Mouse (Mus musculus): ENCODE data around the gene Scamp4. TPM values are rescaled to one million over a fixed set of nuclear protein-coding genes. Genes with fewer than 3 reads are reported as not detected.
"Not testable (repeated sequence)": the region's sequence is repeated elsewhere in the genome, so short reads cannot be mapped to it uniquely, and the experiment has no call there.

The Scamp4 gene
- polyA plus RNA-seq, 1 experiment, result not detected

DNA sequence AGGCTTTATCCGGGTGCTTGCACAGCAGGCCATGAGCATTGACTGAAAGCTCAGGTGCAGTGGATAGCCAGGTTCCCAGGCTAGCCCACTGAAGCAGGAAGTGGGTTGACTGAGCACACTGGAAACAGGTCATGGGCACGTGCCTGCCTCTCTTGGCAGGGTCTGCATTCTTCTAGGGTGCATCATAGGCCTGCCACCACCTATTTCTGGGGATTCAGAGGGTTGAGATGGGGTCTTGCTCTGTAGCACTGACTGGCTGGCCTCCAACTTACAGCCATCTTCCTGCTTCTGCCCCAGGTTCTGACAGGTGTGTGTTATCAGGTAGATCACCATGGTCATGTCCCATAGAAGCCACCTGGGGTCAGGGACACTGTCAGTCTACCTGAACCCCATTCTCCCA, 2.3 kb downstream of the Scamp4 start:
- TF ChIP-seq CTCF (IDR thresholded peaks at IDR 0.05; ENCODE audit: insufficient read depth, low read depth, low read length) (no peak), POLR2A (IDR thresholded peaks at IDR 0.05; ENCODE audit: insufficient read depth, low read depth, low read length) (no peak)

DNA sequence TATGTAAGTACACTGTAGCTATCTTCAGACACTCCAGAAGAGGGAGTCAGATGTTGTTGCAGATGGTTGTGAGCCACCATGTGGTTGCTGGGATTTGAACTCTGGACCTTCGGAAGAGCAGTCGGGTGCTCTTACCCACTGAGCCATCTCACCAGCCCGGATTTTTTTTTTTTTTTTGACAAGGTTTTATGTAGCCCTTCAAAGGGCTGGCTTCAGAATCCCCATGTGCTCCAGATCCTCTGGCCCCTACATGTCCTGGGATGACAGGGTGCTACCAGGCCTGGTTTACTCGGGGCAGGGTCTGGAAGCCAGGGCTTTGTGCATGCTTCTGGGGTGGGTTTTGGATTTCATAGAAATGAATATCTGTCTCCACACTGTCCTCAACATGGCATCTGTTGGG, 3.0 kb downstream of the Scamp4 start, which contains the start of gene Gm49322:
Gene Gm49322 (plus strand): TSS at position 301 of the 400 bp plus-strand sequence.
- H3K27ac ChIP-seq (ENCODE audit: insufficient read depth, low read depth, low read length); H3K4me3 ChIP-seq (ENCODE audit: insufficient read depth, low read depth, low read length): not testable (repeated sequence)
- 88% methylated on average over 4 of the region's 4 CpGs for WGBS
- H3K4me1 ChIP-seq (ENCODE audit: control insufficient read depth, insufficient read depth, low read length), result peaks cover 20% of the 10 kb centered on the region

More for the DNA sequence above, 2.3 kb downstream of the Scamp4 start:
- 86% methylated on average over 2 of the region's 2 CpGs for WGBS
- peaks cover 17% of the 10 kb centered on the region for H3K4me1 ChIP-seq (ENCODE audit: control insufficient read depth, insufficient read depth, low read length)
- H3K4me3 ChIP-seq (ENCODE audit: insufficient read depth, low read depth, low read length), result no peak overlapping the region
- no peak overlapping the region for H3K27ac ChIP-seq (ENCODE audit: insufficient read depth, low read depth, low read length)

DNA sequence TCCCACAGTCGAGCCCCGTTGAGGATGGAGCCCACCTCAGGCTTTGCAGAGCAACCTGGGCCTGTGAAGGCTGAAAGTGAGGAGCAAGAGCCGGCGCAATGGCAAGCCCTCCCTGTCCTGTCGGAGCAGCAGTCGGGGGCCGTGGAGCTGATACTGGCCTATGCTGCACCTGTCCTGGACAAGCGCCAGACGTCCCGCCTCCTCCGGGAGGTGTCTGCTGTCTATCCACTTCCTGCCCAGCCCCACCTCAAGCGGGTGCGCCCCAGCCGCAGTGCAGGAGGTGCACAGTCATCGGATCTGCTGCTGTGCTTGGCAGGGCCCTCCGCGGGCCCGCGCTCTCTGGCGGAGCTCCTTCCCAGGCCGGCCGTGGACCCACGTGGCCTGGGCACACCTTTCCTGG, 3.6 kb downstream of the Scamp4 start:
- Histone ChIP-seq H3K27ac (ENCODE audit: insufficient read depth, low read depth, low read length) (no peak overlapping the region), H3K4me1 (ENCODE audit: control insufficient read depth, insufficient read depth, low read length) (peaks cover 22% of the 10 kb centered on the region), H3K4me3 (ENCODE audit: insufficient read depth, low read depth, low read length) (no peak overlapping the region)
- WGBS, result 88% methylated on average over 23 of the region's 23 CpGs
- TF ChIP-seq CTCF (IDR thresholded peaks at IDR 0.05; ENCODE audit: insufficient read depth, low read depth, low read length) (no peak), POLR2A (IDR thresholded peaks at IDR 0.05; ENCODE audit: insufficient read depth, low read depth, low read length) (no peak)

DNA sequence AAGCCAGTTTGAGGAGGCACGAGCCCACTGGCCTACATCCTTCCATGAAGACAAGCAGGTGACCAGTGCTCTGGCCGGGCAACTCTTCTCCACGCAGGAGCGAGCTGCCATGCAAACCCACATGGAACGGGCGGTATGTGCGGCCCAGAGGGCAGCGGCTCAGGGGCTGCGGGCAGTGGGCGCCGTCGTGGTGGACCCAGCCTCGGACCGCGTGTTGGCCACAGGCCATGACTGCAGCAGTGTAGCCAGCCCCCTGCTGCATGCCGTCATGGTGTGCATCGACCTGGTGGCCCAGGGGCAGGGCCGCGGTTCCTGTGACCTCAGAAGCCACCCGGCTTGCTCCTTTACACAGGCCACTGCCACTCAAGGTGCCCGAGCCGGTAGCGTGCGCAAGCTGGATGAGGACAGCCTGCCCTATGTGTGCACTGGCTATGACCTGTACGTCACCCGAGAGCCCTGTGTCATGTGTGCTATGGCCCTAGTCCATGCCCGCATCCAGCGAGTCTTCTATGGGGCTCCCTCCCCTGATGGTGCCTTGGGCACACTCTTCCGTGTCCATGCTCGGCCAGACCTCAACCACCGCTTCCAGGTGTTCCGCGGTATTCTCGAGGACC, 4.2 kb downstream of the Scamp4 start:
- WGBS, result 95% methylated on average over 34 of the region's 34 CpGs
- TF ChIP-seq POLR2A (IDR thresholded peaks at IDR 0.05; ENCODE audit: insufficient read depth, low read depth, low read length) (no peak), CTCF (IDR thresholded peaks at IDR 0.05; ENCODE audit: insufficient read depth, low read depth, low read length) (no peak)
- no peak overlapping the region for H3K27ac ChIP-seq (ENCODE audit: insufficient read depth, low read depth, low read length)
- H3K4me1 ChIP-seq (ENCODE audit: control insufficient read depth, insufficient read depth, low read length), result peaks cover 22% of the 10 kb centered on the region
- H3K4me3 ChIP-seq (ENCODE audit: insufficient read depth, low read depth, low read length), result no peak overlapping the region

DNA sequence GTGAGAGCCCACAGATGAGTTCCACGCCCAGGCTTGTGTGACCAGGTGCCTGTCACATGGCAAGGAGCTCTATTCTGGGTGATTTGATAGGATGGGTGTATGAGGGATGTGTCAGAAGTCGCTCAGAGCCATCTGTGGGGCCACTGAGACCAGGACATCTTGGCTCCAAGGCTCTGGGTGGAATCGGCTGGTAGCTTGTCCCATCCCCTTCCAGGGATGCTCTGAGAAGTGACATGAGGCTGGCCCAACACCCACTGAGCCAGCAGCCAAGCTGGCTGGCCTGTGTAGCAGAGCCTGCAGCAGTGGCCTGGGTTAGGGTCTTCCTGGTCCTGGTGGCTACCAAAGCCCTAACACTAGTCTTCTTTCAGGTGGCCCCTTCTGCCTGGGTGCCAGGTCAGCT, 5.8 kb downstream of the Scamp4 start:
- WGBS, result 87% methylated on average over 3 of the region's 3 CpGs
- Histone ChIP-seq H3K27ac (ENCODE audit: insufficient read depth, low read depth, low read length) (no peak overlapping the region), H3K4me3 (ENCODE audit: insufficient read depth, low read depth, low read length) (no peak overlapping the region), H3K4me1 (ENCODE audit: control insufficient read depth, insufficient read depth, low read length) (peaks cover 18% of the 10 kb centered on the region)
- no peak for TF ChIP-seq CTCF (IDR thresholded peaks at IDR 0.05; ENCODE audit: insufficient read depth, low read depth, low read length)
- TF ChIP-seq POLR2A (IDR thresholded peaks at IDR 0.05; ENCODE audit: insufficient read depth, low read depth, low read length), result no peak

DNA sequence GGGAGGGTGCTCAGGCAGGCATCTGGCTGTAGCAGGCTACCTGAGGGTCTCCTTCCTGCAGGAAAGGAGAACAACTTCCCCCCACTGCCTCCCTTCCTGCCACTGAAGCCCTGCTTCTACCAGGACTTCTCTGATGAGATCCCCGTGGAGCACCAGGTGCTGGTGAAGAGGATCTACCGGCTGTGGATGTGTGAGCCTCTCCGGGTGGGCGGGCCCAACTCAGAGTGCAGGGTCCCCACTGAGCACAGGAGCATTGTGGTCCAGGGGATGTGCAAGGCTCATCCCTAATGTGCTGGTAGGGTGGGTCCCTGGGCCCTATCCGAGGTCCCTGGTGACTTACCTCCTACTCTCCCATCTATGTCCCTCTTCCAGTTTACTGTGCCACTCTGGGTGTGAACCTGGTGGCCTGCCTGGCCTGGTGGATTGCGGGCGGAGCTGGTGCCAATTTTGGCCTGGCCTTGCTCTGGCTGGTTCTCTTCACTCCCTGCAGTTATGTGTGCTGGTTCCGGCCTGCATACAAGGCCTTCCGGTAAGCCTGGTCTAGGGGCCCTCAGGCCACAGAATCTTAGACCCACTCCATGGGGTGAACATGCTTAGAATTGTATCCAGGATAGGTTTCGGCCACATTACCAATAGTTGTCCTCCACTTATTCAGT, 6.7 kb downstream of the Scamp4 start:
- Histone ChIP-seq H3K4me1 (ENCODE audit: control insufficient read depth, insufficient read depth, low read length) (peaks cover 9% of the 10 kb centered on the region), H3K4me3 (ENCODE audit: insufficient read depth, low read depth, low read length) (no peak overlapping the region), H3K27ac (ENCODE audit: insufficient read depth, low read depth, low read length) (no peak overlapping the region)
- TF ChIP-seq POLR2A (IDR thresholded peaks at IDR 0.05; ENCODE audit: insufficient read depth, low read depth, low read length) (no peak), CTCF (IDR thresholded peaks at IDR 0.05; ENCODE audit: insufficient read depth, low read depth, low read length) (no peak)
- WGBS, result 91% methylated on average over 10 of the region's 10 CpGs

DNA sequence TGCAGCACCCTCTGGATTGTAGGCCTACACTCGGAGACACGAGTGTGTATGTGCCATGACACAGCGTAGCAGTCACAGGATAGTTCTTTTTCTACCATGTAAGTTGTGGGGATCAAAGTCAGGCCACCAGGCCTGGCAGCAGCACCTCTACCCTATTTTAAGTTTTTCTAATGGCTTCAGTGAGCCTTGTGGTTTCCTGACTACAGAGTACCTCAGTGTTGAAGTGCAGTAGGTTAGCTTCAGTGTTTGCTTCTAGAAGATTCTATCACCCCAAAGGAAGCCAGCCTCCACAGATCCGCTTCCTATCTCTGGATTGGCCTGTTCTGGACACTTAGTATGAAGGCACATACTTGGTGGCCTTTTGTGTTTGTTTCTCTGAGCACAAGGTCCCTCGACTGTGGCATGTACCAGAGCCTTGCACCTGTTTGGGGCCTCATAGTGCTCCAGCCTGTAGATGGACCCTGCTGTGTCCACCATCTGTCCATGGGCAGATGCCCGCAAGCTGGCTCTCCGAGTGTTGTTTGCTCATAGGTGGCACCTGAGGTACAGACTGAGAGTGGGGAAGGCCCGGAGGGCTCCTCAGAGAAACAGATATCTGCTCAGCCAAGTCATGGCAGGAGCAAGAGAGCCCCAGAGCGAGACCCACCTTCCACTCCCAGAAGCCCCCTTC, 7.6 kb downstream of the Scamp4 start:
- H3K27ac ChIP-seq (ENCODE audit: insufficient read depth, low read depth, low read length), result no peak overlapping the region
- TF ChIP-seq CTCF (IDR thresholded peaks at IDR 0.05; ENCODE audit: insufficient read depth, low read depth, low read length) (no peak), POLR2A (IDR thresholded peaks at IDR 0.05; ENCODE audit: insufficient read depth, low read depth, low read length) (no peak)
- no peak overlapping the region for H3K4me3 ChIP-seq (ENCODE audit: insufficient read depth, low read depth, low read length)
- peaks cover 5% of the 10 kb centered on the region; the same call in 1 of the 2 replicates for H3K4me1 ChIP-seq (ENCODE audit: control insufficient read depth, insufficient read depth, low read length)
- WGBS, result 90% methylated on average over 9 of the region's 9 CpGs

DNA sequence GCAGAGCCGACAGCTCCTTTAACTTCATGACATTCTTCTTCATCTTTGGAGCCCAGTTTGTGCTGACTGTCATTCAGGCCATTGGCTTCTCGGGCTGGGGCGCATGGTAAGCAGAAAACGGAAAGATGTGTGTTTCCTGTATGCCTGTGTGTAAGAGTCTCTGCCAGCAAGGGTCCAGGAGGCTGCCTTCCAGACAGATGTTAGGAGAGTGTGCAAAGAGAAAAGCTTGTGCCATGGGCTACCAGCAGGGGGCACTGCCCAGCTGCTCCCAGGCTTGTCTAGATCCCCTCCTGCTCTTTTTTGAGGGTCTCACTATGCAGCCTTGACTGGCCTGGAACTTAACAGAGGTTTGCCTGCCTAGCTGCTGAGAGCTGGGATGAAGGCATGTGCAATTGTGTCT, 8.4 kb downstream of the Scamp4 start:
- peaks cover 5% of the 10 kb centered on the region; the same call in 1 of the 2 replicates for H3K4me1 ChIP-seq (ENCODE audit: control insufficient read depth, insufficient read depth, low read length)
- WGBS, result 78% methylated on average over 4 of the region's 4 CpGs
- no peak overlapping the region for H3K4me3 ChIP-seq (ENCODE audit: insufficient read depth, low read depth, low read length)
- no peak overlapping the region for H3K27ac ChIP-seq (ENCODE audit: insufficient read depth, low read depth, low read length)
- TF ChIP-seq POLR2A (IDR thresholded peaks at IDR 0.05; ENCODE audit: insufficient read depth, low read depth, low read length) (no peak), CTCF (IDR thresholded peaks at IDR 0.05; ENCODE audit: insufficient read depth, low read depth, low read length) (peak; percentile 61)

DNA sequence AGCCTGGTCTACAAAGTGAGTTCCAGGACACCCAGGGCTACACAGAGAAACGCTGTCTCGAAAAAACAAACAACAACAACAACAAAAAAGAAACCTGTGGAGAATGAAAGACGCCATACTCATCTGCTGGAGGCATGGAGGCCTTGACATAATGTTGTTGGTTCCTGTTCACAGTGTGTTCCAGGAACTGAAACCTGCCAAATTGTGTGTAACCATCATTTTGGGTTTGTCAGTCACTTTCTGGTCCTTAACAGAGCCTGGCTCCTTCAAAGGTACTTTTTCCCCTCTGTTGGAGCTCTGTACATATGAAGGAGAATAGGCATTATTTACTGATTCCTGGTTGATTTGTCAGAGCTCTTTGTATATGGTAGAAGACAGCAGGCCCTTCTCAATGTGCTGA, 9.2 kb downstream of the Scamp4 start:
- TF ChIP-seq CTCF (IDR thresholded peaks at IDR 0.05; ENCODE audit: insufficient read depth, low read depth, low read length) (no peak), POLR2A (IDR thresholded peaks at IDR 0.05; ENCODE audit: insufficient read depth, low read depth, low read length) (no peak)
- Histone ChIP-seq H3K4me3 (ENCODE audit: insufficient read depth, low read depth, low read length) (no peak overlapping the region), H3K27ac (ENCODE audit: insufficient read depth, low read depth, low read length) (no peak overlapping the region), H3K4me1 (ENCODE audit: control insufficient read depth, insufficient read depth, low read length) (peaks cover 5% of the 10 kb centered on the region; the same call in 1 of the 2 replicates)
- 96% methylated on average over 3 of the region's 3 CpGs for WGBS

All from olfactory bulb, adult 2 months (tissue).